Comparison of ENCODE assay signal across 12 mouse cellular contexts in the genomic region with DNA sequence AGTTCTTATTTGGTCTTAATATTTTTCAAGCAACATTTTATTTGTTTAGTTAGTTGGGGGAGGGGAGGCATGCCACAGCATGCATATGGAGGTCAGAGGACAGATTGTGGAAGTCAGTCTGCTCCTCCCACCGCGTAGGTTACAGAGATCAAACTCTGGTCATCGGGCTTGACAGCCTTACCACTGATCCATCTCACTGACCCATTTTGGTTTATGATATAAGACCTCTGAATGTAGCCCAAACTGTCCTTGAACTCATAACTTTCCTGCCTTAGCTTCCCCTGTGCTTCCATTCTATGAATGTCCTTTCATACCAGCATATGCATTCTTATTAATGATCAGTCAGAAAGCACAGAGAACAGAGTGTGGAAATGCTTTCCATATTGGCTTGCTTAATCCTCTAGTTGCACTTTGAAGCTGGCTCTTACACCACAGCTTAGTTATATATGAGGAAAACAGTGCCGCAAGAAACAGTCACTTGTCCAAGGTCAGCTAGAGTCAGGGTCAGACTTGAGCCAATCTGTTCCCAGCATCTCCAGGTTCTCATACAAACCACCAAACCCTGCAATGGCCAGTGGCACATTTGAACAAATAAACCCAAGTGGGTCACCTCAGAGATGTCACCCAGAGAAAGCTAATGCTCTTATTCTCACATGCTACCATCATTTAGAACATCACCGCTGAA.
DNase-seq lines count a peak whose midpoint lies in the region; ATAC-seq and TF ChIP-seq lines count a peak whose summit lies in the region.
"Had no signal": no experiment of that assay in that cellular context is flagged by ENCODE, and none has a peak within 500 bp of the region (broad histone marks: within the 10 kb centered on the region; RNA-seq: fewer than 3 reads in every experiment).

No protein-coding gene starts in this region.

- no peaks in the 10 kb centered on the region for H3K9me3 ChIP-seq in forebrain, embryonic 12.5 days
- no peaks in the 10 kb centered on the region for H3K9me3 ChIP-seq in midbrain, embryonic 12.5 days
- H3K9me3 ChIP-seq in stomach, postnatal 0 days (ENCODE audit: control insufficient read depth, low read length): no peaks in the 10 kb centered on the region
- H3K9me3 ChIP-seq: stomach, embryonic 15.5 days had no signal

- WGBS in forebrain, embryonic 12.5 days: 93% methylated on average over 5 of the region's 5 CpGs
- 88% methylated on average over 5 of the region's 5 CpGs for WGBS in midbrain, embryonic 12.5 days
- 79% methylated on average over 5 of the region's 5 CpGs for WGBS in stomach, postnatal 0 days

- no peak overlapping the region for H3K9ac ChIP-seq in forebrain, embryonic 12.5 days
- no peak overlapping the region for H3K9ac ChIP-seq in midbrain, embryonic 12.5 days (replicated peaks)
- H3K9ac ChIP-seq in stomach, postnatal 0 days (ENCODE audit: low read length): no peak overlapping the region
- H3K9ac ChIP-seq: stomach, embryonic 15.5 days had no signal

- H3K27me3 ChIP-seq in forebrain, embryonic 12.5 days: no peaks in the 10 kb centered on the region
- H3K27me3 ChIP-seq in midbrain, embryonic 12.5 days: no peaks in the 10 kb centered on the region
- H3K27me3 ChIP-seq in stomach, postnatal 0 days (ENCODE audit: control insufficient read depth, insufficient read depth, low read length): no peaks in the 10 kb centered on the region
- H3K27me3 ChIP-seq: stomach, embryonic 15.5 days had no signal

- TF ChIP-seq EP300 in stomach, postnatal 0 days (optimal IDR thresholded peaks at IDR 0.05): no peak

- intact Hi-C loops in heart, postnatal 25 days (cut with DNase I): no loop called here

- TF ChIP-seq CTCF in stomach, postnatal 0 days (IDR thresholded peaks at IDR 0.05; ENCODE audit: low read depth): no peak

- no peaks in the 10 kb centered on the region for H3K36me3 ChIP-seq in forebrain, embryonic 12.5 days (replicated peaks)
- no peaks in the 10 kb centered on the region for H3K36me3 ChIP-seq in midbrain, embryonic 12.5 days
- H3K36me3 ChIP-seq in stomach, postnatal 0 days (ENCODE audit: control insufficient read depth, insufficient read depth, low read length): no peaks in the 10 kb centered on the region
- H3K36me3 ChIP-seq: stomach, embryonic 15.5 days had no signal

- no peak overlapping the region for H3K4me3 ChIP-seq in forebrain, embryonic 12.5 days (replicated peaks)
- H3K4me3 ChIP-seq in midbrain, embryonic 12.5 days: no peak overlapping the region
- no peak overlapping the region for H3K4me3 ChIP-seq in stomach, postnatal 0 days (ENCODE audit: low read depth, low read length)
- H3K4me3 ChIP-seq: stomach, embryonic 15.5 days had no signal

- peak overlapping the region; percentile 54 for H3K4me2 ChIP-seq in forebrain, embryonic 12.5 days
- peak overlapping the region; percentile 37 for H3K4me2 ChIP-seq in midbrain, embryonic 12.5 days (replicated peaks)
- no peak overlapping the region for H3K4me2 ChIP-seq in stomach, postnatal 0 days (replicated peaks; ENCODE audit: low read depth)
- H3K4me2 ChIP-seq: stomach, embryonic 15.5 days had no signal

- H3K27ac ChIP-seq in forebrain, embryonic 12.5 days: peak overlapping the region; percentile 53; the same call in 1 of the 2 replicates
- no peak overlapping the region for H3K27ac ChIP-seq in midbrain, embryonic 12.5 days (replicated peaks)
- no peak overlapping the region for H3K27ac ChIP-seq in stomach, postnatal 0 days (replicated peaks)
- H3K27ac ChIP-seq: stomach, embryonic 15.5 days had no signal

- no peak for ATAC-seq in forebrain, embryonic 12.5 days (ENCODE audit: low FRiP score)
- no peak for ATAC-seq in midbrain, embryonic 12.5 days (ENCODE audit: low FRiP score, low read depth)
- ATAC-seq in stomach, postnatal 0 days (ENCODE audit: low FRiP score, low TSS enrichment): no peak
- ATAC-seq: activated CD4-positive, CD25-positive, alpha-beta regulatory T cell, adult 4 months had no signal

- H3K4me1 ChIP-seq in forebrain, embryonic 12.5 days: peaks cover 44% of the 10 kb centered on the region
- peaks cover 34% of the 10 kb centered on the region for H3K4me1 ChIP-seq in midbrain, embryonic 12.5 days
- peaks cover 4% of the 10 kb centered on the region; the same call in 1 of the 2 replicates for H3K4me1 ChIP-seq in stomach, postnatal 0 days (replicated peaks; ENCODE audit: control insufficient read depth, insufficient read depth)

- peak; percentile 73 for DNase-seq in heart, adult 11 months
- DNase-seq in heart, postnatal 25 days (ENCODE audit: low spot score): no peak
- DNase-seq in adrenal gland, postnatal 10 days: peak; percentile 30
- no peak for DNase-seq in B cell, adult 2 months
- DNase-seq in stomach, postnatal 0 days (ENCODE audit: low spot score): no peak
- DNase-seq in MN1 (ENCODE audit: low spot score): no peak
- DNase-seq: heart, postnatal 36 days; kidney, postnatal 25 days had no signal

Comparison
In these comparisons a context has a peak if more than half of its experiments do, and no peak if none do; other contexts are left out.
1. DNase-seq: peak in heart, adult 11 months (single experiment) and adrenal gland, postnatal 10 days (single experiment); none in heart, postnatal 25 days (single experiment), B cell, adult 2 months (0 of 2), stomach, postnatal 0 days (single experiment) and MN1 (single experiment).